Mouse (Mus musculus) layer of hippocampus, postnatal 14 days (tissue): ENCODE data around the gene Rab15. TPM values are rescaled to one million over a fixed set of nuclear protein-coding genes. Genes with fewer than 3 reads are reported as not detected.
"Not testable (repeated sequence)": the region's sequence is repeated elsewhere in the genome, so short reads cannot be mapped to it uniquely, and the experiment has no call there.

Experiments
- DNase-seq, 2 experiments: peaks; one replicate each; pipeline ENCODE4 v3.0.0; 2021 to 2022; ENCODE audit warnings: low spot score in 2 of 2, mixed read lengths in 1 of 2
- total RNA-seq, 2 experiments: library from RNA; stranded (reverse); gene quantifications; 2 replicates each; pipeline ENCODE4 v1.2.3; 2021

Rab15 gene
- total RNA-seq, 2 experiments from 2014 or later: 172 to 176 TPM

DNA sequence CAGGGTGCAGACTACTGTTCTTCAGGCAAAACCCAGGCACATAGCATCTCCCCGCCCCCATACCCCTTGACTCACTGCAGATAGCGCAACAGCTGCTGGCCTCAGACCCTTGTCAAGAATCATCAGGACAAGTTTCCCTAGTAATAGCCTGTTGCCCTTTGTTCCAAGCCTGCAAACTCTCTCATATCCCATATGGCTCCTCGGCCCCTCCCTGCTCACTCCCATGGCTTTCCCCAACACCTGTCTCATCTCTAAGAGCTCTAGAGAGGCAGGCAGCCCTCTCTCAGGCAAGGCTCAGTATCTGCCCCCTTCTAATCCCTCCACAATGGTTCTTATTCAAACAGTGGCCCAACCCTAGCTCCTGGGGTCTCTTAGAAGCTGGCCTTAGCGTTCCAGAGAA lies 2.1 kb downstream of the Rab15 start:
- DNase-seq: no peak

DNA sequence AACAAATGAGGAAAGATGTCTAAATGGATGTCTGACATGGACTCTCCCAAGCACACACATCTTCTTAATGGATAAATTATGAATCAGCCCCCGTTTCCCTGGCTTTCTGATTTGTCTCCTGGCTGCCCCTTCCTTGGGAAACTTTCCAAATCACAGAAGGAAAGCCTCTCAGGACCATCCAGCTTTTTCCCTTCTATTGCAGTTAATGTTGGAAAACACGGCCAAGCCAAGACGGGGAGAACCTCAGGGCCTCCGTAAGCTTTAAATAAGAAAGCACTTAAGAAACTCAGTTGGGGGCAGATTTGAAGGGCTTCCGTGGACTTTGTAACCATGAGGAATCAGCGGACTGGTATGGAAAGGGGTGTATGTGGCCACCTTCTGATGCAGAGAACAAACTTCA lies 2.9 kb downstream of the Rab15 start:
- DNase-seq: no peak

DNA sequence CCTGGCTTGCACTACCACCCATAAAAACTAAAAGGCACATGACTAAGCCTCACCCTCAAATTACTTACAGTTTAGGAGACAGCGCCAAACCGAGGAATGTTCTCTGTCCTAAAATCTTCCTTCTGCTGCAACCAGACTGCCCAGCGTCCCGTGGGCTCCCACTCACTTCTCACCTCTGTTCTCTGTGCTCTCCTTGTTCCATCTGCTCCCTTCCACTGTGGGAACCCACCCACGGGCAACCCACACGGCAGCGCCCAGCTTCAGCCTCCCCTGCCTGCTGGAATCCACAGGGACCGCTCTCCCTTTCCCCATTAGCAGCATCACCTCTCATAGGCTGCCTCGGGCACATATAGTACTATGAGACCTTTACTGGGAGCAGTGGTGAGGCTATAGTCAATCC lies 3.8 kb downstream of the Rab15 start:
- DNase-seq: peak in 1 of 2 experiments; percentile 48

DNA sequence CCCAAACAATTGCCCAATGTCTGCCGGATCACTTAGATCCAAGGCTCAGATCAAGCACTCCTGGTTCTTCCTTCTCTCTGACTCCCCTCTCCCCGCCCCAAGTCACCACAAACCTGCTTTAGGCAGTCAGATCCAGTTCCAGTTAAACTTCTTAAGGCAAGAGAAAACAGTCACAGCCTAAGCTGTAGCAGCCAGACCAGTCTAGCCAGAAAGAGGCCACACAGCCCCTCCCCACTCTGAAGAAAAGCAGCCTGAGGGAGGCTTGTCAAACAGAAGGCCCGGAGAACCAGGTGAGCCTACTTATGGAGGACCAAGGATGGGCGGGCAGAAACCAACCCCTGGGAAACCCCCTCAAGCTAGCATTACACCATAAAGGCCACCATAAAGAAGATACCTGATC lies 4.6 kb downstream of the Rab15 start:
- no peak for DNase-seq

DNA sequence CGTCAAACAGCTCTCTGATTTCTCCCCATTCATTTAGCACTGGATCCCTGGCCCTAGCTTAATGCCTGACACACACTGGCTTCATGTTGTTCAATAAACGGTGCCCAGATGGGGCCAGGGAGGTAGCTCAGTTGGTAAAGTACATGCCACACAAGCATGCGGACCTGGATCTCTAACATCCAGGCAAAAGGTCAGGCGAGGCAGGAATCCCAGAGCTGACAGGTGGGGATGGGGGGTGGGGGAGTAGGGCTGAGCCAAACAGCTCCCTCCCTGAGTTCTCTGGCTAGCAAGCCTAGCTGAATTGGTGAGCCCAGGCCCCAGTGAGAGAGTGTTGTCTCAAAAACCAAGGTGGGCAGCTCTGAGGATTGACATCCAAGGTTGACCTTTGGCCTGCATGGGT lies 5.5 kb downstream of the Rab15 start:
- DNase-seq: no peak

DNA sequence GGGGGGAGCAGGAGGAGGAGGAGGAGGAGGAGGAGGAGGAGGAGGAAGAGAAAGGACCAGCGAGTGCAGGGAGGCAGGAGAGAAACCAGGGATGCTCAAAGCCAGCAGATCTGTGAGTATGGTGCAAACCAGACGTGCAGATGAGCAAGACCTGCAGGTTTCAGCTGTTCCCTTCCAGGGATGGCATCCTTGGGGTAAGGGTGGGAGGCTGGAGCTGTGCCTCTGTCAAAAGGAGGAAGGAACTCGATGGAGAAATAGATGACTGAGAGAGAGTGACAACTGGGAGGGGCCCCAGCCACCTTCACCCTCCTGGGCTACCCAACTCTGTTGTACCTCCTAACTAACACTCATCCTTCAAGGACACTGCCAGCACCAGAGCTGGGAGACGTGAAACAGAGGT lies 6.0 kb downstream of the Rab15 start:
- no peak for DNase-seq

DNA sequence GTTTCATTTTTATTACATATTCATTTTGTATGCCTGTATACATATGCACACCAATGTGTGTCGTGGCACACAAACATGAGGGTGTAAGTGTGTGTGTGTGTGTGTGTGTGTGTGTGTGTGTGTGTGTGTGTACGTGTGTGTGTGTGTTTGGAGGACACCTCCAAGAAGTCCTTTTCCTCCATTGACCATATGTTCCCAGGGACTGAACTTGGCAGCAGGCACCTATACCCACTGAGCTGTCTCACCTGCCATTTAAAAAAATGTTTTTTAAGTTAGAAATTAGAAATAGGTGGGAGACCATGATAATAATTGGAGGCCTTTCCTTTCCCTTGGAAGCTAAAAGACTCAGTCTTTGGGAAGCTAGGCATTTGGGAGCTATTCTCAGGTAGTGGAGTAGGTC lies 8.6 kb downstream of the Rab15 start:
- DNase-seq: no peak

DNA sequence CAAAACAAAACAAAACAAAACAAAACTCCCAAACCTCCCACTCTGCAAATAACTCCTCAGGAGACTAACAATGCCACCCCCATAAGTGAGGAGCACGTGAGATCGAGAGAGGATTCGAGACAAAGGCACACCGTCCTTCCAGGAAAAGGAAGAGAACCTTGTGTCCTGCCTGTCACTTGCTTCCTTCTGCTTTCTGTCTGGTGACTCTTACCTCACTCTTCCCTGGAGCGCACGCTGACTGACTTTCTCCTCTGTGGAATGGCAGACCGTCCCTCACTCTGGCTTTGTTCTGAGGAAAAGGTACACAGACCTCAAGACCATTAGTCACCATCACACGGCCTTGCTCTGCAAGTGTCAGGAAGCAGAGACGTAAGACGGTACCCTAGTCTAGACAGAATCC lies 9.2 kb downstream of the Rab15 start:
- DNase-seq: no peak

DNA sequence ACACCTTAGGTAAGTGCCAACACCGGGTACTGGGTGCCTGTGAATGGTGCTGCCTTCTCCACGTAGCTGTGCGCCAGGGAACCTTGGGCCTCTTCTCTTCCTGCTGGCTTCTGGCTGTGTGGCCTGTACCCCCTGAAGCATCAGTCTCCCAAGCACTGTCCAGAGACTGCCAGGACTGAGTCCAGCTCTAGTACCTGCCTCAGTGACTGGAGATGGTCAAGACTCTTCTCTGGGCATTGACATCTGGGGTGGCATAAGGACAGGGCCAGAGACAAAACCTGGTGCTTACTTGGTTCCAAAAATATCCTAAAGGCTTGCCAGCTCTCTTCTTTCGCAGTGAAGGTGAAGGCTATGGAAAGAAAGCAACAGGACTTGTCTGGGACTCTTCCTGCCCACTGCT lies 11.7 kb downstream of the Rab15 start:
- DNase-seq: no peak

DNA sequence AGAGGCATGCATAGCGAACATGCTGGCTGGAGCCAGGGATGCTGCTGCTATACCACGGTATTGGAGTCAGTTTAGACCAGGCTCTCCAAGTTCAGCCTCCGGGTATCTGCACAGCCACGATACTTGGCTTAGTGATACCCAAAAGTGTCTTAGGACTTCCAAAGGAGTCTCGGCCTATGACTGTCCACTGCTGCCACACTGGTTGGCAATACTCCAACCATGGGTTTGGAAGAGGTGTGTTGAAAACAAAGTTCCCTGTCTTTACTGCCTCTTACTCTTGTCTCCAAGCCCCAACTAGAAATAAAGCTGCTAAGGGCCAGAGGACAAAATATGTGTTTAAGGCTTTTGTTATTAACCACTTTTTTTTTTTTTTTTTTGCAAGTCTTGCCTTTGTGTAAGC lies 12.2 kb downstream of the Rab15 start:
- DNase-seq: no peak

DNA sequence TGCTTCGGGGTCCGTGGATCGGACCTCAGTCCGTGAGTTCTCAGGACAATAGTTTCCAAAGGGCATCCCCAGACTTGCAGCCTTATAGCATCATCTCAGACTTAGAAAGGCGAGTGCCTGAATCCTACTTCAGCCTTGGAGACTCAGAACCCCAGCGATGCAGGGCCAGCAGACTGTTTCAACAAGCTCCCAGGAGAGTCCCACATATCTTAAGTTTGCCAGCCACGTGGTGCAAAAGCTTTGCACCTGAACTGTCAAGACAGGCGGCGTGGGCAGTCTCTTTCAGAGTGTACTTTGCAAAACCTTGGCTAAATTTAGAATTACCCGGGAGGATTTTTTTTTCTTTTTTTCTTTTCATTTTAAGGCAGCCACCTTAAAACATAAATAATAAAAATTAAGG lies 14.9 kb downstream of the Rab15 start:
- DNase-seq: no peak

DNA sequence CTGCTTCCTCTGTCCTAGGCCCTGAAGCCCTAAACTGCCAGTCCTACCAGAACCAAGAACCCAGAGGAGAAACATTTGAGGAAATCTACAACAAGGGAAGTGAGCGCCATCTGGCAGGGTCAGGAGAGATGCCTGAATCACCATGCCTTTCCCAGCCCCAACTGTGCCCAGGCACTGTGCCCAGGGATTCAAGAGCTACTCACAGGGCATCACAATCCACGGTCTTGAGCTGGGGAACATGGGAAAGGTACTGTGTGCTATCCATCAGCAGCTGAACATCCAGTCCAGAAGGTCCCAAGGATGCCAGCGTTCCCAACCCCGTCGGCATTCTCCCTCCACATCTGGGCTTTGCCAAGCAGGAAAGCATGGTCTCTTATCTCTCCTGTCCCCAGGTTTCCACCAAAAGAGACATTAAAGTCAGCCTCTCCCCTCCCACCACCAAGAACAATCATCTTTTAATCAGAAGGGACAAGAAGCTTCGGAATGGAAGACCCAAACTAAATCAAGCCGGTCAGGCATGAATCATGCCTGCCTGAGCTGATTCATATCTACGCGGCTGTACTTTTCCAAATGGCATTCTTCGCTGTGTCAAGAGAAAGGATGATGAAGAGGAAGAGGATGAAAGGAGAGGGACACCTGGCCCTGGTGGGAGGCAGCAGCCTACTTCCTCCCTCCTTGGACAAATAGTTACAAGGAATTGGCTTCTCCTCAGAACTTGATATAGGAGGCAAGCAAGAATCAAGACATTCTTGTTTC lies 17.5 kb downstream of the Rab15 start:
- no peak for DNase-seq

DNA sequence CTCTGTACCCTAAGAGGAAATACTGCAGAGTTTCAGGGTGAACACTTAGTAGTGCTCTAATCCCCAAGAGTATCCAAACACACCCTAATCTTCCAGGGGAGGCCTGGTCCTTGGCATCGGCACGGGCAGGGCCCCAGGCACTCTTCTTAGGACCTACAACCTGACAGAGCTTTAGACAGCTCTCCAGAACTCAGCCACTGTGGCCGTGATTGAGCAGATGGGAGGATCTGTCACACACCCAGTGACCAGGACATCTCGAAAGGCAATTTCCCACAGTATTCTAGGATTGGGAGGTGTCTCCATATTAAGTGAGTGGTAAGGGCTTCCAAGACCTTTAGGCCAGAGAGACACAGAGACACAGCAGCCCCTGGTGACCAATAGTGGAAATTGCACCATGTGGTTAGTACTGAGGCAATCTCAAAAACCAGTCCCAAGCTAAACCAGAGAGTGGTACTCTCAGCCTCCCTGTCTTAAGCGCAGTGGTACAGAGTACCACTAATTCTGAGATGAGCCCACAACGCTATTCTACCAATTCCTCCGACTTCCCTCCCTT lies 18.9 kb downstream of the Rab15 start:
- peak in 1 of 2 experiments; percentile 60 for DNase-seq

DNA sequence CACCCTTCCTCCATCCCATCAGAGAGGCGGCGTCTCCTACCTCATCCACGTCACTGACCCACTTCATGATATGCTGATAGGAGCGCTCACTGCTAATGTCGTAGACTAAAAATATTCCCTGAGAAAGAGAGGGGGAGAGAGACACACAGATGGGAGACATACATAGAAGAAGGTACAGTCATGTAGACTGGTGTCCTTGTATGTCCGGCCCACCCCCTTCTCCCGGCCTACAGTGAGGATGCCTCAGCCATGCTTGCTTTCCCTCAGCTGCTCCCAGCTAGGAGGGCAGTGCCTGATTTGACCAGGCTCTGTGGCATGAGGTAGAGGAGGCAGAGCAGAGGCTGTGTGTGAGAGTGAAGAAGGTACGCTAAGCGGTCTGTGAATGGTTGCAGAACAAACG lies 19.7 kb downstream of the Rab15 start:
- no peak for DNase-seq

DNA sequence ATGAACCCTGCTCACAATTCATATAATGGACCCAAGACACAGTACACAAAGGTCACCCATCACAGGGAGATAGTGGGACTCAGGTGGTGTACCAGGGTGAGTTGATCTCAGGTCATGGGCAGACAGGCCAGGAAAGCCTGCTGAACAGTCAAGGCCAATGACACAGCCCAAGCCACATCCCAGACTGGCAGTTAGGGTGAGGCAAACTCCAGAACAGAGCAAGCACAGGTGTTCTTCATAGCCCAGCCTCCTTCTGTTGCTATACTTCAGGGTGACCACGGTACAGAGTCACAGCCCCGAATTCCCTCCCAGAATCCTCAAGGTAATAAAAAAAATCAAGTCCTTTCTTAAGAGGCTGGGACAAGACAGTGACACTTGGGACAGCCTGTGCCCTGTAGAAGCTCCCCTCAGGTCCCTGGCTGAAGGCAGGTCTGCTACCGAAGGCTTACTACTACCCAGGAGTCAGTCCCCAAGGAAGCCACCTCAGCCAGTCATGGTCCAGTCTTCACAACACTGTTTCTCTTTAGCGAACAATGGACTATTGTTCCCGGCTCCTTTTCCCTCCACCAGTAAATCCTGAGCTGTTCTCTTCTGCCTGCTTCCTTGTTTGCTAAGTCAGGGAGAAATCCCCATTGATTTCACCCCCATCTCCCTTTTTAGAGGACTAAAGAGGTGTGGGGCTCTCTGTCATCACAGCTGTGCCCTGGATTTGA lies 24.5 kb downstream of the Rab15 start:
- no peak for DNase-seq

DNA sequence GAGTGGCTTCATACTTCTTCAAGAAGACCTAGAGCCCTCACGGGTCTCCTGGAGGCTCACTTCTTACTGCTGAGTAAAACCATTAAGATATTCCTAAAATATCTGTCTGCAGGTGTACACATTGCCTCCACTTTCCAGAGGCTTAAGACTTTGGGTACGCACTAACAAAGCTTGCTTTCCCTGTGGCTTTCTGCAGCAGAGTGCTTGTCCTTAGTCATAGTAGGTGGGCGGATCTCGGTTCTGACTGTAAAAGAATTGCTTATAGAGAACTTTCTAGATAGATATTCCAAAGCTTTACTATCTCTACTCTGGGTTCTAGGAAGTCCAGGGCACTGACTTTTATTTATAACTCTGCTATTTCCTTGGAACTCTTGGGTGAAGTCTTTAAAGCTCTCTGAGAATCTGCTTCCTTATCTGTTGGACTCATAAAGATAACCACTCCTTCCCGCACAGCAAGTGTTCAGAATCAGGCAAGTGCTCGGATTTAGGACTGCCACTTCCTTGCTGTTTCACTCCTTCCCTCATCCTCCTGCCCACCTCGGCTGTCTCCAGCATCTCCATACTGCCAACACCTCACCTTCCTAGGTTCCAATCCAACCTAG lies 25.7 kb downstream of the Rab15 start:
- no peak for DNase-seq

DNA sequence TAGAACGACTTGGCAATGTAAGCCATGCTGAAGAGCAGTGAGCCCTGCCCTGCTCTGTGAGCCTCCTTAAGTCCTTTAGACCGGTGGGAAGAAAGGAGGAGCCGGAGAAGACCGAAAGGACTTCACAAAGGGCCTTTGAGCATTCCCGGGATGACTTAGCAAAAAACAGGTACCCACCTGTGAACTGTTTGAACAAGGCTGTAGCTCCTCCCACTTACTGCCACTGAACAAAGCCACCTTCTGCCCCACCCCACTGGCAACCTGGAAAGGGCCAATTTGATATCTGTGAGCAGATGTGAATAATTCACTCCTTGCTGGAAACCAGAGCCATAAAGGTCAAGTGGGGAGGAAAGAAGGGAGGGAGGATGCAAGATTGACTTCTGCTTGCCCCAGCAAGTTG lies 27.4 kb downstream of the Rab15 start, which contains the start of gene Gpx2:
Gpx2 (minus strand) TSS at position 205 of the 400 bp plus-strand sequence.
- DNase-seq: no peak

DNA sequence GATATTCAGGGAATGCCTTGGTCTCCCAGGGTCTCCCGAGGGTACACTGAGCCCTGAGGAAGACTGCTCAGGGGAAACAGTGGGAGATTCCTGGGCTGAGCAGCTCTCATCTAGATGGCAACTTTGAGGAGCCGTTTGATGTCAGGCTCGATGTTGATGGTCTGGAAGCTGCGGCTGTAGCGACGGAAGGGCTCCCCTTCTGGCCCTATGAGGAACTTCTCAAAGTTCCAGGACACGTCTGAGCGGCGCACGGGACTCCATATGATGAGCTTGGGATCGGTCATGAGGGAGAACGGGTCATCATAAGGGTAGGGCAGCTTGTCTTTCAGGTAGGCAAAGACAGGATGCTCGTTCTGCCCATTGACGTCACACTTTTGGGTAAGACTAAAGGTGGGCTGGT lies 30.2 kb downstream of the Rab15 start:
- not testable (repeated sequence) for DNase-seq

DNA sequence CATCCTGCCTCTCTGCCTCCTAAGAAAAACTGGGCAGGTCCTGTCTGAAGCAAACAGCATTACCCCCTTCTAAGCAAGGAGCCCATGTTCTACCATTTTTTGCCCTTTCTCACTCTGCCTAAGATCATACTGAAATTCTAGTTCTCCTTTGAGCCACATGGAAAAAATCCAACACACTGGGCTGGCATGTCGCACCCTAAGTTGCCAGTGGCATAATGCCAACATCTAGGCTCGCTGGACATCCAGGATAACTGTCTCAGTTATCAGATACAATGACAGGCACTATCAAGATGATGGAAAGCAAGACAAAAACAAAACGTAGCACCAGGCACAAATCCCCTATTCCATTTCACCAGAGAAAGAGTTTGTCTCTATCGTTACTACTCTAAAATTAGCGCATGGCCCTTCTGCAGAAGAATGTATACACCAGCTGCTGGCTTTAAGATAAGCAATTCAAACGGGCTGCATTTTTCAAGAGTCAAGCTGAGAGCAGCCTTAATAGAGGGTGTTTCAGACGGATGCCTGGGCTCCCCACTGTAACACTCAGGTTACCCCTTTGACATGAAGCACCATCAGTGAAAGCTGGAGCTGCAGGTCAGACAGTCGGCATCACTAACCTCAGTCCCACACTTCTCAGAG lies 32.1 kb downstream of the Rab15 start:
- DNase-seq: no peak

DNA sequence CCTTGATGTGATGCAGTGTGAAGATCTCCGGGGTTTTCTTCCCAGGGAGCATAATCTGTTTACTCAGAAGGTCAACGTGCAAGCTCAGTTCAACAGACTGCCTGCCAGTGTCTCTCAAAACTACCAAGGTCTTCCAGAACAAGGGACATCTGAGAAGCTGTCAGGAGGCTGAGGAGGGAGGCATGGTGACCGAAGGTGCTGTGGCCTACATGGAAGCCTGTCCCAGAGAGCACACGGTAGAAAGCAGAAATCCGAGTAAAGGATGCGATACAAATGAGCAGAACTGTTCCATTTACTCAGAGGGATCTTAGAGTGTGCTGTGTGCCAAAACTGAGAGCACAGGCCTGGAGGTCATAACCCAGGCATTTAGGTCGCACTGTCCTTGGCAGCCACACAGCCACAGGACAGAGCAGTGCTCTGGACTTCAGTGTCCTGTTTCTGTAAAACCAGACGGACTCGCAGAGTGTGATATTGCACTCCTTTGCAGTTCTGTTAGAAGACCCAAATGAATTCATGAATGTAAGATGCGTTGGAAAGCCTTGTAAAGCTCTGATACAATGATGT lies 38.6 kb downstream of the Rab15 start:
- no peak for DNase-seq
